Mouse (Mus musculus) forebrain, embryonic 16.5 days (tissue): ENCODE measurements around the gene Plce1. TPM values are rescaled to one million over a fixed set of nuclear protein-coding genes. Genes with fewer than 3 reads are reported as not detected.

ENCODE experiments used
- ATAC-seq: fragments of 200-750 bp; cut with Nextera tagmentation; 2 replicates; pipeline ENCODE4 v1.8.0; 2017; ENCODE audit warnings: mild to moderate bottlenecking, moderate library complexity
- H3K27ac ChIP-seq: fragments of 300-500 bp; sonication (generic); 2 replicates; pipeline ENCODE4 v1.5.1; 2014; ENCODE audit warnings: low read length, control low read depth
- H3K27me3 ChIP-seq: fragments of 300-500 bp; sonication (generic); replicated peaks from 2 replicates; pipeline ENCODE4 v1.6.1; 2014; ENCODE audit warnings: low read length; ENCODE audit not compliant: control insufficient read depth, insufficient read depth
- H3K36me3 ChIP-seq: fragments of 300-500 bp; sonication (generic); 2 replicates; pipeline ENCODE4 v1.6.1; 2014; ENCODE audit not compliant: control insufficient read depth, insufficient read depth
- H3K4me1 ChIP-seq: fragments of 300-500 bp; sonication (generic); replicated peaks from 2 replicates; pipeline ENCODE4 v1.6.1; 2014; ENCODE audit warnings: low read length; ENCODE audit not compliant: control insufficient read depth, insufficient read depth
- H3K4me2 ChIP-seq: fragments of 300-500 bp; sonication (generic); 2 replicates; pipeline ENCODE4 v1.6.1; 2014; ENCODE audit warnings: mild to moderate bottlenecking, low read length, control low read depth
- H3K4me3 ChIP-seq: fragments of 300-500 bp; sonication (generic); replicated peaks from 2 replicates; pipeline ENCODE4 v1.5.1; 2014; ENCODE audit warnings: mild to moderate bottlenecking, low read length, control low read depth
- H3K9ac ChIP-seq: fragments of 300-500 bp; sonication (generic); replicated peaks from 2 replicates; pipeline ENCODE4 v1.6.1; 2014; ENCODE audit warnings: low read depth, low read length, control low read depth
- H3K9me3 ChIP-seq: fragments of 300-500 bp; sonication (generic); 2 replicates; pipeline ENCODE4 v1.6.1; 2016; ENCODE audit warnings: low read length; ENCODE audit not compliant: control insufficient read depth
- WGBS: fragments of 180-500 bp; shearing (Covaris S2); extraction: QIAGEN DNeasy Blood & Tissue Kit; methylation state at CpG from one replicate; pipeline ENCODE4 v1.1.7; 2014; 5-methylcytosine and 5-hydroxymethylcytosine counted together
- polyA plus RNA-seq: library from polyadenylated mRNA; unstranded; fragments of >200 nt; fragmentation: Nextera tagmentation; extraction: Ambion mirVana; gene quantifications from 2 replicates; pipeline ENCODE4 v1.2.1, GENCODE M21; 2015

Gene Plce1
- polyA plus RNA-seq, 1 experiment from 2014 or later = 3.8 TPM

- H3K36me3 ChIP-seq = no peaks in the 10 kb centered on the region
- WGBS = 92% methylated on average over 5 of the region's 5 CpGs
- no peak overlapping the region for H3K9ac ChIP-seq
- no peak overlapping the region for H3K4me3 ChIP-seq
- H3K9me3 ChIP-seq = no peaks in the 10 kb centered on the region
- no peaks in the 10 kb centered on the region for H3K4me1 ChIP-seq
- no peaks in the 10 kb centered on the region for H3K27me3 ChIP-seq
- H3K4me2 ChIP-seq = no peak overlapping the region
- H3K27ac ChIP-seq = no peak overlapping the region
- no peak for ATAC-seq
These were observed 197.7 kb downstream of the Plce1 start for GRCm38 (mm10) chr19:38678655-38679054.

GRCm38 (mm10) chr19:38679520-38679919 lies 198.6 kb downstream of the Plce1 start:
- no peak for ATAC-seq
- Histone ChIP-seq H3K9me3 (no peaks in the 10 kb centered on the region), H3K27me3 (no peaks in the 10 kb centered on the region), H3K27ac (no peak overlapping the region), H3K4me1 (no peaks in the 10 kb centered on the region), H3K9ac (no peak overlapping the region), H3K4me2 (no peak overlapping the region), H3K4me3 (no peak overlapping the region), H3K36me3 (no peaks in the 10 kb centered on the region)
- WGBS = 91% methylated on average over 4 of the region's 4 CpGs

DNA sequence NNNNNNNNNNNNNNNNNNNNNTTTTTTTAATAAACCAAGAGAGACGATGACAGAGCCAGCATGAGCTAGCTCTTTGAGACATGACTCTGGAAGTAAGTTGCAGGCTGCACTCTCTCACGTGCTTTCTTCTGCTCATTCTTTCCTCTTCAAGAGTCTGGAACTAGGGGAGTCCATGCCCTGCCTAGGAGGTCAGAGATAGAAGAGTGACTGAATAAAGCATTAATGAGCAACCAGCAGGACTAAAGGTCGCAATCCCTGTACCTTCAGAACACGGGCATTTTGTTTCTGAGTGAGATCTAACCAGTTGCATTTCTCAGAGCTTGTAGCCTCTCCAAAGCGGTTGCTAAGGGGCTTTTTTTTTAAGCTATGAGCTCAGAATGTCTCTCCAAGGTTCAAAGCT lies 206.4 kb downstream of the Plce1 start:
- Histone ChIP-seq H3K27me3 (no peaks in the 10 kb centered on the region), H3K27ac (no peak overlapping the region), H3K9ac (no peak overlapping the region), H3K36me3 (no peaks in the 10 kb centered on the region), H3K4me1 (no peaks in the 10 kb centered on the region), H3K4me2 (no peak overlapping the region), H3K9me3 (no peaks in the 10 kb centered on the region), H3K4me3 (no peak overlapping the region)
- 72% methylated on average over 5 of the region's 5 CpGs for WGBS
- ATAC-seq = no peak

- no peak overlapping the region for H3K4me3 ChIP-seq
- WGBS = 90% methylated on average over 4 of the region's 4 CpGs
- H3K9ac ChIP-seq = no peak overlapping the region
- no peaks in the 10 kb centered on the region for H3K36me3 ChIP-seq
- H3K9me3 ChIP-seq = no peaks in the 10 kb centered on the region
- H3K4me1 ChIP-seq = no peaks in the 10 kb centered on the region
- no peak for ATAC-seq
- no peak overlapping the region for H3K27ac ChIP-seq
- no peak overlapping the region for H3K4me2 ChIP-seq
- H3K27me3 ChIP-seq = no peaks in the 10 kb centered on the region
These were observed 208.0 kb downstream of the Plce1 start for GRCm38 (mm10) chr19:38688741-38689507.

DNA sequence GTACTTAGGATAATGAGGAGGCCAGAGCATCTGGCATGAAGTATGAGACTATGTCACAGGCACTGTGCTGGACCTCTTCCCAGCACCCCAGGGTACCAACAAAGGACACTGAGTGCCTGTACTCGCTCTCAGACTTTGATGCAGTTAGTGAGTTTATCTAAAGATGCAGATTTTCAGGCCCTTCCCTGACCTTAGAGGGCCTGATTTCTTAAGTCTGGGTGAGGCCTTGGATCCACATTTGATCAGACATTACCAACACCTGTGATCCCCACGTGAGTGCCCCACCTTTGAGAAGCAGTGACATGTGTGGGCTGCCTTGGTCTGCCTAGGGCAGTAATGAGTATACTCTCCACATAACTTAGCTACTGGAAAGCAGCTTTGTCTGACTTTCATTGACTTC lies 209.4 kb downstream of the Plce1 start:
- WGBS = 75% methylated on average over 2 of the region's 2 CpGs
- no peak overlapping the region for H3K4me3 ChIP-seq
- no peak overlapping the region for H3K27ac ChIP-seq

GRCm38 (mm10) chr19:38691533-38691932 lies 210.6 kb downstream of the Plce1 start:
- Histone ChIP-seq H3K36me3 (no peaks in the 10 kb centered on the region), H3K4me3 (no peak overlapping the region), H3K27me3 (no peaks in the 10 kb centered on the region), H3K27ac (no peak overlapping the region), H3K4me2 (no peak overlapping the region), H3K9ac (no peak overlapping the region), H3K4me1 (no peaks in the 10 kb centered on the region), H3K9me3 (no peaks in the 10 kb centered on the region)
- 96% methylated on average over 6 of the region's 6 CpGs for WGBS
- no peak for ATAC-seq

More for the DNA sequence above, 209.4 kb downstream of the Plce1 start:
- Histone ChIP-seq H3K27me3 (no peaks in the 10 kb centered on the region), H3K4me1 (no peaks in the 10 kb centered on the region), H3K36me3 (no peaks in the 10 kb centered on the region), H3K9ac (no peak overlapping the region), H3K4me2 (no peak overlapping the region), H3K9me3 (no peaks in the 10 kb centered on the region)
- ATAC-seq = no peak

DNA sequence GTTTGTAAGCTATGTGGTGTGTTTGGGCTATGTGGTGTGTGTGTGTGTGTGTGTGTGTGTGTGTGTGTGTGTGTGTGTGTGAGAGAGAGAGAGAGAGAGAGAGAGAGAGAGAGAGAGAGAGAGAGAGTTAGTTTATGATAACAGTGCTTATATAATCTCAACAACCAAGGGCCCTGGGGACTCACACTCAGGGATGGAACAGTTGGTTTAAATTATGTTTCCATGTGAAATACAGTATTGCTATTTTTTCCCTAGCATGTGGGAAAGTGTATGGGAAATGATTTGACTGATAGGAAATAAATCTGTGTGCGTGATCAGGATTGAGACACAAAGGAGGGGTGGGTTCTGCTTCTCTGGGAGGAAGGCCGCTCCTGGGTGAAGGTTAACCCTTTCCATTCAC lies 212.4 kb downstream of the Plce1 start:
- H3K4me1 ChIP-seq = no peaks in the 10 kb centered on the region
- no peak overlapping the region for H3K27ac ChIP-seq
- no peaks in the 10 kb centered on the region for H3K27me3 ChIP-seq
- WGBS = 49% methylated on average over 2 of the region's 2 CpGs
- H3K9me3 ChIP-seq = no peaks in the 10 kb centered on the region
- no peak for ATAC-seq
- no peak overlapping the region for H3K9ac ChIP-seq
- no peaks in the 10 kb centered on the region for H3K36me3 ChIP-seq
- H3K4me2 ChIP-seq = no peak overlapping the region
- no peak overlapping the region for H3K4me3 ChIP-seq

GRCm38 (mm10) chr19:38693769-38694168 lies 212.9 kb downstream of the Plce1 start:
- Histone ChIP-seq H3K9me3 (no peaks in the 10 kb centered on the region), H3K9ac (no peak overlapping the region), H3K27me3 (no peaks in the 10 kb centered on the region), H3K4me2 (no peak overlapping the region), H3K36me3 (no peaks in the 10 kb centered on the region), H3K27ac (no peak overlapping the region), H3K4me1 (no peaks in the 10 kb centered on the region), H3K4me3 (no peak overlapping the region)
- WGBS = 89% methylated on average over 4 of the region's 4 CpGs
- ATAC-seq = no peak

DNA sequence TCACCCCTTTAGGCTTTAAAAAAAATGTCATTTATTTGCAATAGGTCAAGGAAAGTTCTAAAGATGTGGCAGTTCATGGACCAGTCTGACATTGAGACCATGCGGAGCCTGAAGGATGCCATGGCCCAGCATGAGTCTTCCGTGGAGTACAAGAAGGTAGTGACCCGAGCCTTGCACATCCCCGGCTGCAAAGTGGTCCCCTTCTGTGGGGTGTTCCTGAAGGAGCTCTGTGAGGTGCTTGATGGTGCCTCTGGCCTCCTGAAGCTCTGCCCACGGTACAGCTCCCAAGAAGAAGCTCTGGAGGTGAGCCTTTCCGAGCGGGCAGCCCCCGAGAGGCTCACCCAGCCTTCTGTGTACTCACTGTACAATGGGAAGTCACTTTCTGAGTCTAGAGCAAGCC lies 220.9 kb downstream of the Plce1 start:
- 90% methylated on average over 8 of the region's 8 CpGs for WGBS
- H3K27me3 ChIP-seq = no peaks in the 10 kb centered on the region
- H3K9ac ChIP-seq = no peak overlapping the region
- no peaks in the 10 kb centered on the region for H3K4me1 ChIP-seq
- ATAC-seq = no peak
- H3K36me3 ChIP-seq = no peaks in the 10 kb centered on the region
- no peak overlapping the region for H3K27ac ChIP-seq
- H3K4me3 ChIP-seq = no peak overlapping the region
- H3K4me2 ChIP-seq = no peak overlapping the region
- H3K9me3 ChIP-seq = no peaks in the 10 kb centered on the region

GRCm38 (mm10) chr19:38704742-38705141 lies 223.8 kb downstream of the Plce1 start:
- WGBS = 89% methylated on average over 3 of the region's 3 CpGs
- no peak overlapping the region for H3K4me2 ChIP-seq
- no peaks in the 10 kb centered on the region for H3K27me3 ChIP-seq
- no peak overlapping the region for H3K27ac ChIP-seq
- no peak overlapping the region for H3K4me3 ChIP-seq
- no peaks in the 10 kb centered on the region for H3K36me3 ChIP-seq
- H3K9me3 ChIP-seq = no peaks in the 10 kb centered on the region
- H3K9ac ChIP-seq = no peak overlapping the region
- ATAC-seq = no peak
- H3K4me1 ChIP-seq = no peaks in the 10 kb centered on the region
